Mouse (Mus musculus) mature B cell (primary cell): ENCODE results near the gene Mrps18b.
"Not testable (repeated sequence)": the region's sequence is repeated elsewhere in the genome, so short reads cannot be mapped to it uniquely, and the experiment has no call there.

Experiments used
- in situ Hi-C: fragments of 300-500 bp; cut with MboI; formaldehyde crosslinking; loops from 2 replicates; pipeline ENCODE4 v1.14.3; 2019

Mrps18b gene

GRCm38 (mm10) chr17:35916297-35917142, at the start of gene Mrps18b, which contains the start of gene Ppp1r10:
TSS of gene Mrps18b (minus strand) at chr17:35916389.
TSS of gene Ppp1r10 (plus strand) at chr17:35916434.
- in situ Hi-C loops, result loop anchor here (5.0 kb wide), 1 partner anchor 79 kb away; the partner anchor contains the start of gene Tubb5

GRCm38 (mm10) chr17:35963279-35963678, 47.1 kb upstream of the Mrps18b start:
- in situ Hi-C loops, result no loop called here

- in situ Hi-C loops, result no loop called here
Observed at GRCm38 (mm10) chr17:35958533-35959223, 42.5 kb upstream of the Mrps18b start.

GRCm38 (mm10) chr17:35954665-35955064, 38.5 kb upstream of the Mrps18b start:
- in situ Hi-C loops, result no loop called here

- in situ Hi-C loops, result not testable (repeated sequence)
Observed at GRCm38 (mm10) chr17:35952559-35952958, 36.4 kb upstream of the Mrps18b start.

GRCm38 (mm10) chr17:35950946-35951345, 34.8 kb upstream of the Mrps18b start:
- in situ Hi-C loops, result not testable (repeated sequence)

GRCm38 (mm10) chr17:35939941-35940340, 23.8 kb upstream of the Mrps18b start:
- in situ Hi-C loops, result no loop called here

- in situ Hi-C loops, result no loop called here
Observed at GRCm38 (mm10) chr17:35939108-35939507, 22.9 kb upstream of the Mrps18b start.

GRCm38 (mm10) chr17:35937700-35938348, 21.6 kb upstream of the Mrps18b start:
- in situ Hi-C loops, result no loop called here

- in situ Hi-C loops, result not testable (repeated sequence)
Observed at GRCm38 (mm10) chr17:35935763-35936162, 19.6 kb upstream of the Mrps18b start.

- in situ Hi-C loops, result no loop called here
Observed at GRCm38 (mm10) chr17:35932608-35933007, 16.4 kb upstream of the Mrps18b start.

- in situ Hi-C loops, result no loop called here
Observed at GRCm38 (mm10) chr17:35930627-35931026, 14.4 kb upstream of the Mrps18b start.

- in situ Hi-C loops, result no loop called here
Observed at GRCm38 (mm10) chr17:35929534-35929933, 13.3 kb upstream of the Mrps18b start.

- in situ Hi-C loops, result no loop called here
Observed at GRCm38 (mm10) chr17:35927471-35927870, 11.3 kb upstream of the Mrps18b start.

- in situ Hi-C loops, result no loop called here
Observed at GRCm38 (mm10) chr17:35923281-35923680, 7.1 kb upstream of the Mrps18b start.

- in situ Hi-C loops, result no loop called here
Observed at GRCm38 (mm10) chr17:35922566-35922965, 6.4 kb upstream of the Mrps18b start.

GRCm38 (mm10) chr17:35921710-35922109, 5.5 kb upstream of the Mrps18b start:
- in situ Hi-C loops, result no loop called here

GRCm38 (mm10) chr17:35920862-35921562, 4.8 kb upstream of the Mrps18b start:
- in situ Hi-C loops, result no loop called here

- in situ Hi-C loops, result no loop called here
Observed at GRCm38 (mm10) chr17:35920384-35920783, 4.2 kb upstream of the Mrps18b start.

GRCm38 (mm10) chr17:35919864-35920301, 3.7 kb upstream of the Mrps18b start:
- in situ Hi-C loops, result loop anchor here (5.0 kb wide), 1 partner anchor 83 kb away; the partner anchor contains the start of gene Tubb5

- in situ Hi-C loops, result loop anchor here (5.0 kb wide), 1 partner anchor 82 kb away; the partner anchor contains the start of gene Tubb5
Observed at GRCm38 (mm10) chr17:35919060-35919715, 3.0 kb upstream of the Mrps18b start.
